Mouse (Mus musculus) hindbrain, postnatal 0 days (tissue): ENCODE measurements at regions not wholly inside any gene's neighbourhood (a gene's known extent, or its start where the extent isn't known, plus 50 kb on each side); places are given as distances from the start of the nearest gene placed in this dataset.

Experiments used
- ATAC-seq: fragments of 200-750 bp; cut with Nextera tagmentation; 2 replicates; pipeline ENCODE4 v1.8.0; 2017; ENCODE audit warnings: mild to moderate bottlenecking, moderate TSS enrichment, moderate library complexity
- DNase-seq: peaks from one replicate; pipeline ENCODE4 v3.0.0-alpha.2; 2015; ENCODE audit warnings: low spot score
- H3K27ac ChIP-seq: fragments of 300-500 bp; sonication (generic); 2 replicates; pipeline ENCODE4 v1.5.1; 2014; ENCODE audit warnings: mild to moderate bottlenecking
- H3K27me3 ChIP-seq: fragments of 300-500 bp; sonication (generic); 2 replicates; pipeline ENCODE4 v1.6.1; 2014; ENCODE audit warnings: low read length, mixed read lengths; ENCODE audit not compliant: insufficient read depth
- H3K36me3 ChIP-seq: fragments of 300-500 bp; sonication (generic); 2 replicates; pipeline ENCODE4 v1.6.1; 2014; ENCODE audit warnings: low read length, mixed read lengths; ENCODE audit not compliant: insufficient read depth
- H3K4me1 ChIP-seq: fragments of 300-500 bp; sonication (generic); 2 replicates; pipeline ENCODE4 v1.6.1; 2014; ENCODE audit warnings: antibody characterized with exemption, low read length, mixed read lengths; ENCODE audit not compliant: insufficient read depth
- H3K4me2 ChIP-seq: fragments of 300-500 bp; sonication (generic); 2 replicates; pipeline ENCODE4 v1.6.1; 2014; ENCODE audit warnings: low read depth, mild to moderate bottlenecking, low read length, moderate library complexity, mixed read lengths
- H3K4me3 ChIP-seq: fragments of 300-500 bp; sonication (generic); 2 replicates; pipeline ENCODE4 v1.5.1; 2014; ENCODE audit warnings: low read length
- H3K9ac ChIP-seq: fragments of 300-500 bp; sonication (generic); replicated peaks from 2 replicates; pipeline ENCODE4 v1.6.1; 2014; ENCODE audit warnings: mild to moderate bottlenecking, low read length, moderate library complexity, mixed read lengths
- H3K9me3 ChIP-seq: fragments of 300-500 bp; sonication (generic); 2 replicates; pipeline ENCODE4 v1.6.1; 2016; ENCODE audit warnings: low read length, mixed read lengths
- CTCF ChIP-seq: IDR thresholded peaks from 2 replicates; pipeline ENCODE4 v1.5.1; 2016; ENCODE audit warnings: antibody characterized with exemption, control low read depth, low read depth
- WGBS: fragments of 180-500 bp; shearing (Covaris S2); extraction: QIAGEN DNeasy Blood & Tissue Kit; methylation state at CpG from one replicate; pipeline ENCODE4 v1.1.7; 2014; 5-methylcytosine and 5-hydroxymethylcytosine counted together
- microRNA-seq, 2 experiments: library from miRNA; unstranded; fragments of <30 nt; microRNA quantifications; one replicate each; pipeline ENCODE4; 2016

DNA sequence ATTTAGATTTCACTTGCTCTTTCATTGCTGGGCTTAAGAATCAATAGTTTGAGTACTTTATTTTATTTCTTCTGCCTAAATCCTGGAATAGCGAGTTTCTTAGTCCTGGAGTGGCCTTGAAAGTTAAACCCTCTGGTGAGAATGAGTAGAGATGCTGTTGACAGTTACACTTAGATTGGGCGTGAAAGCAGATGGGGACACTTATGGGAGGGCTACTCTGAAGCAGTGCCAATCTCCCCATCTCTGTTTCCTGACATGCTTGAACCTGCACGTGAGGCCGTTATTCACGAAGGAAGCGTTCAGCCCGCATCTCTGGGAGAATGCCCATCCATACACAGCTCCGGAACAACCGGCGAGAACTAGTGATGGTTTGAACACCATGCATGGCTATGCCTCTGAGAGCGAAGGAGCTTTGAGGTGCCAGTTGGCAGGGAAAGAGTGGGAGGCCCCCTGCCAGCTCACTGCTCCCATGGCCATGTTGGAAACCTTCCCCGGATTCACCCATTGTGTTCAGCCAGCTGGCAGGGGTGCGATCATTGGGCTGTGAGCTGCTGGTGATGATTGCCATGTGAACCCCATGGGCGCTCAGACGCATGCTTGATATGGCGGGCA is 792.2 kb upstream of the Got2 start:
- peak overlapping the region; percentile 36; the same call in 1 of the 2 replicates for H3K27ac ChIP-seq
- H3K4me1 ChIP-seq = no peaks in the 10 kb centered on the region
- no peak overlapping the region for H3K4me3 ChIP-seq
- peak overlapping the region; percentile 34 for H3K4me2 ChIP-seq
- no peaks in the 10 kb centered on the region for H3K9me3 ChIP-seq
- no peak for TF ChIP-seq CTCF
- H3K36me3 ChIP-seq = no peaks in the 10 kb centered on the region
- no peaks in the 10 kb centered on the region for H3K27me3 ChIP-seq
- peak; percentile 83 for ATAC-seq
- peak; percentile 76 for DNase-seq
- H3K9ac ChIP-seq = no peak overlapping the region
- WGBS = 60% methylated on average over 16 of the region's 16 CpGs

DNA sequence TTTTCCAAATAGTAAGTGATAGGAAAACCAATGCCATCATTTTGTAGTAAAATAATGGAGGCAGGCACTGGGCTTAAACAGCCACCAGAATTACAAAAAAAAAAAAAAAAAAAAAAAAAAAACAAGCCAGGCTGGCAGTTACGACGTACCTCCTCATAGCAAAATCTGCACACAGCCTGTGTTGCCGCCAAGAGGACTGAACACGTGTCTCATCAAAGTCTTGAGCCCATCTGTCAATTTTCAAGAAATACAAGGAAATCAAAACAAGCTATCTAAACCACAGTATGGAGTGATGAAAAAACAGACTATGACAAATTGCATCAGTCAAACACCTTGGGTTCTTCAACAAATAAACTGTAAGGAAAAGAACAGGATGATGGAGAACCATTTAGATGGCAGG is 791.2 kb upstream of the Got2 start:
- H3K9me3 ChIP-seq = no peaks in the 10 kb centered on the region

DNA sequence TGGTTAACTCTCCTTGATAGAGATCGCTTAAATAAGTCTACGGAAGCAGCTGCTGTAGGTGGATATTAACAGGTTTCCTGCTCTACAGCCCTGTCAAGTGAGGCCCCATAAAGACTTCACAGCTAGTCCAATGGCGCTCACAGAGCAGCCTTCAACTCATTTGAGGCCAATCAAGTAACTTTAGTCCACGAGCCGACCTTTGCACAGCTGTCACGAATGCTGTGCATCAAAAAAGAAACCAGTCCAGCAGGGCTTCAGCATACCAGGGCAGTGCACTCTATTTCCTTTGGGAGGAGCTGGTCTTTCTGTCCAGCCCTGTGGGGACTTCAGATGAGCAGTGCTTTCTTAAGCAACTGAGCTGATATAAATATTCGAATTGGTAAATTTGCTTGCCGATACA is 786.4 kb upstream of the Got2 start:
- Histone ChIP-seq H3K9me3 (no peaks in the 10 kb centered on the region), H3K36me3 (no peaks in the 10 kb centered on the region), H3K4me3 (no peak overlapping the region), H3K4me2 (no peak overlapping the region), H3K4me1 (no peaks in the 10 kb centered on the region), H3K27me3 (no peaks in the 10 kb centered on the region), H3K9ac (no peak overlapping the region), H3K27ac (no peak overlapping the region)
- TF ChIP-seq CTCF = no peak
- ATAC-seq = no peak
- DNase-seq = no peak
- 61% methylated on average over 8 of the region's 8 CpGs for WGBS

More for the DNA sequence above, 791.2 kb upstream of the Got2 start:
- WGBS = 47% methylated on average over 4 of the region's 4 CpGs
- no peak overlapping the region for H3K9ac ChIP-seq
- ATAC-seq (no peak), DNase-seq (peak; percentile 37)
- no peaks in the 10 kb centered on the region for H3K36me3 ChIP-seq
- no peaks in the 10 kb centered on the region for H3K4me1 ChIP-seq
- H3K4me2 ChIP-seq = no peak overlapping the region
- no peak overlapping the region for H3K27ac ChIP-seq
- H3K4me3 ChIP-seq = no peak overlapping the region
- no peaks in the 10 kb centered on the region for H3K27me3 ChIP-seq
- no peak for TF ChIP-seq CTCF

DNA sequence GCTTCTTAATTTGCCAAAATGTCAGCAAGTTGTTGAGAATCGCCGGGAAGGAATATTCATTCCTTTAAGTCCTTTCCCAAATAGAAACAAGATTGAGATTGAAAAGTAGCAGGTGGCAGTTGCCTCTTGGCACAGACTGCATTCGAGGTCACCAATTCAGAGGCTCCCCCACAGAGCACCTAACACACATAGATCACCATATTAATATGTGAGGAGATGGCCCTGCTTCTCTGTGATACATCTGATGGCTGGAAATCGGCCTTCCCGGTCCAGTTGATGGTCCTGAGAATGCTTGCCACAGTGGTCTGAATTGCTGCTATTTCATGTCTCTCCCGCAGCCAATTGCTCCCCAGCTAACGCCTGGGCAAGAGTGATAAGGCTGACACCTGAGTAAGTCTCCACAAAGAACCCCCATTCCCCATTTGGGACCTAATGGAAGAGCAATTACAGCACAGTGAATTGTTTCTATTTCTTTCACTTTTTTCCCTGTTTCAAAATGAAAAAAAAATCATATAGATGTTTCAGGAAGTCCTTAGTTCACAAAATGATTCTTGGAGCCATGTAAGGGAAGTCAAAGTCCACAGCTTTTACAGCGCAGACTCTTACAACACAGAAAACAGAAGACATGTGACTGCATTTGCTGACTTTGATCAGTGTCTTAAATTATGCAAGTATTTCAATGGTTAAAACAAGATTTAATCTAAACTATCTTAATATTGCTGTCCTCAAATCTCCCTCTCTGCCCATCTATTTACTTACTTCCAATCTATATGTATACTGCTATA is 768.3 kb upstream of the Got2 start:
- no peaks in the 10 kb centered on the region for H3K27me3 ChIP-seq
- ATAC-seq (no peak), DNase-seq (no peak)
- H3K36me3 ChIP-seq = no peaks in the 10 kb centered on the region
- TF ChIP-seq CTCF = no peak
- no peaks in the 10 kb centered on the region for H3K4me1 ChIP-seq
- no peak overlapping the region for H3K4me3 ChIP-seq
- no peaks in the 10 kb centered on the region for H3K9me3 ChIP-seq
- H3K27ac ChIP-seq = no peak overlapping the region
- no peak overlapping the region for H3K9ac ChIP-seq
- WGBS = 71% methylated on average over 8 of the region's 8 CpGs
- no peak overlapping the region for H3K4me2 ChIP-seq

DNA sequence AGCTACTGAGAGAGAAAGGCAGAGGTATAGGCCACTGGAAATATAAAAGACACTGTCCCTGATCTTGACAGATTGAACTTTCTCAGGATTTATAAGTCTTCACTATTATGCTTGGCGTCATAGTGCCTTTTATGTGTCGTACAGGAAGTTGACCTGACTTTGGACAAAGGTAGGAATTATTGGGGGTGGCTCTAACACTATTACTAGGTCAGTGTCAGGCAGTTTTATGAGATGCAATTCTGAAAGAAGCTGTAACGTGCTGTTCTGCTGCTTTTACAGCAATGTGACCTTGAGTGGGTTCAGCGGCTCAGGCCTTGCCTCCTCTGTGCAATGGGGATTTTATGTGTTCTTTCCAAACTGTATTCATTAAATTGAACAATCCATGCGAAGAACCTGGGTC is 759.4 kb upstream of the Got2 start:
- H3K36me3 ChIP-seq = no peaks in the 10 kb centered on the region
- no peak overlapping the region for H3K4me3 ChIP-seq
- no peak overlapping the region for H3K4me2 ChIP-seq
- no peak for TF ChIP-seq CTCF
- no peaks in the 10 kb centered on the region for H3K27me3 ChIP-seq
- WGBS = 84% methylated on average over 5 of the region's 5 CpGs
- H3K9me3 ChIP-seq = no peaks in the 10 kb centered on the region
- H3K9ac ChIP-seq = no peak overlapping the region
- no peak overlapping the region for H3K27ac ChIP-seq
- ATAC-seq (no peak), DNase-seq (no peak)
- H3K4me1 ChIP-seq = no peaks in the 10 kb centered on the region

Small RNA genes lying in the stretch of these regions (microRNA-seq; reads per million reads assigned to microRNA genes)
- gene Gm24132 = 0 reads per million in 2 experiments
